22 mouse cellular contexts compared by ENCODE assay signal in genomic region chr11:113525731-113526130, GRCm38 (mm10).
DNase-seq lines count a peak whose midpoint lies in the region; ATAC-seq and TF ChIP-seq lines count a peak whose summit lies in the region.
"Had no signal": no experiment of that assay in that cellular context is flagged by ENCODE, and none has a peak within 500 bp of the region (broad histone marks: within the 10 kb centered on the region; RNA-seq: fewer than 3 reads in every experiment).

No protein-coding gene starts in this region.

- no peak for ATAC-seq in embryonic facial prominence, embryonic 14.5 days (ENCODE audit: low read depth)
- ATAC-seq in kidney, embryonic 15.5 days (replicated peaks; ENCODE audit: low FRiP score): no peak
- ATAC-seq in midbrain, postnatal 0 days (ENCODE audit: low FRiP score): no peak
- ATAC-seq in midbrain, embryonic 16.5 days: no peak
- ATAC-seq: forebrain, embryonic 13.5 days; inflammation-experienced regulatory T-cells, adult 6 months; lung, postnatal 0 days had no signal

- H3K27me3 ChIP-seq in embryonic facial prominence, embryonic 14.5 days (replicated peaks; ENCODE audit: control insufficient read depth, insufficient read depth, low read length): no peaks in the 10 kb centered on the region
- no peaks in the 10 kb centered on the region for H3K27me3 ChIP-seq in embryonic facial prominence, embryonic 10.5 days (replicated peaks; ENCODE audit: low read depth, poor library complexity, severe bottlenecking)
- no peaks in the 10 kb centered on the region for H3K27me3 ChIP-seq in kidney, embryonic 15.5 days
- H3K27me3 ChIP-seq in midbrain, postnatal 0 days (ENCODE audit: insufficient read depth, low read length): no peaks in the 10 kb centered on the region
- H3K27me3 ChIP-seq in midbrain, embryonic 16.5 days (ENCODE audit: control insufficient read depth, insufficient read depth, low read depth, low read length): no peaks in the 10 kb centered on the region
- H3K27me3 ChIP-seq: forebrain, embryonic 13.5 days; midbrain, embryonic 12.5 days; stomach, embryonic 15.5 days had no signal

- no peak overlapping the region for H3K9ac ChIP-seq in embryonic facial prominence, embryonic 14.5 days (ENCODE audit: low read depth, low read length)
- no peak overlapping the region for H3K9ac ChIP-seq in kidney, embryonic 15.5 days
- H3K9ac ChIP-seq in midbrain, postnatal 0 days (replicated peaks; ENCODE audit: low read length, poor library complexity, severe bottlenecking): no peak overlapping the region
- no peak overlapping the region for H3K9ac ChIP-seq in midbrain, embryonic 16.5 days (ENCODE audit: low read depth, low read length)
- H3K9ac ChIP-seq: forebrain, embryonic 13.5 days; liver, embryonic 14.5 days; midbrain, embryonic 12.5 days; stomach, embryonic 15.5 days had no signal

- peak; percentile 42 for DNase-seq in embryonic facial prominence, embryonic 14.5 days (ENCODE audit: low spot score)
- DNase-seq in embryonic facial prominence, embryonic 10.5 days (ENCODE audit: low spot score): no peak
- DNase-seq in kidney, adult 9 months: peak; percentile 41
- DNase-seq in midbrain, postnatal 0 days (ENCODE audit: low spot score): peak; percentile 68
- DNase-seq in gastrocnemius, postnatal 36 days: no peak
- DNase-seq in left cerebral cortex, adult 11 months (ENCODE audit: low spot score): no peak
- DNase-seq: adrenal gland, postnatal 36 days; cerebellum, adult 2 months; gastrocnemius, postnatal 10 days; heart, adult 2 months; heart, postnatal 36 days; layer of hippocampus, postnatal 36 days; thymus, adult 18-20 months; thymus, postnatal 4 days had no signal

- no peak overlapping the region for H3K4me3 ChIP-seq in embryonic facial prominence, embryonic 14.5 days (ENCODE audit: low read depth, low read length)
- H3K4me3 ChIP-seq in embryonic facial prominence, embryonic 10.5 days: no peak overlapping the region
- no peak overlapping the region for H3K4me3 ChIP-seq in kidney, embryonic 15.5 days (replicated peaks)
- H3K4me3 ChIP-seq in midbrain, postnatal 0 days (ENCODE audit: low read depth, low read length): no peak overlapping the region
- H3K4me3 ChIP-seq in midbrain, embryonic 16.5 days (ENCODE audit: low read depth, low read length): no peak overlapping the region
- H3K4me3 ChIP-seq: forebrain, embryonic 13.5 days; heart, adult 2 months; midbrain, embryonic 12.5 days; stomach, embryonic 15.5 days had no signal

- intact Hi-C loops in gastrocnemius, postnatal 36 days (cut with DNase I): no loop called here

- 85% methylated on average over 18 of the region's 18 CpGs for WGBS in embryonic facial prominence, embryonic 14.5 days
- 91% methylated on average over 18 of the region's 18 CpGs for WGBS in embryonic facial prominence, embryonic 10.5 days
- 71% methylated on average over 18 of the region's 18 CpGs for WGBS in kidney, embryonic 15.5 days
- WGBS in midbrain, postnatal 0 days: 85% methylated on average over 18 of the region's 18 CpGs
- whole genome bisulfite sequencing in midbrain, embryonic 16.5 days: 73% methylated on average over 18 of the region's 18 CpGs

- TF ChIP-seq CTCF in midbrain, postnatal 0 days (IDR thresholded peaks at IDR 0.05): no peak

- no peaks in the 10 kb centered on the region for H3K36me3 ChIP-seq in embryonic facial prominence, embryonic 14.5 days (ENCODE audit: control insufficient read depth, insufficient read depth, low read length)
- no peaks in the 10 kb centered on the region for H3K36me3 ChIP-seq in embryonic facial prominence, embryonic 10.5 days (replicated peaks)
- no peaks in the 10 kb centered on the region for H3K36me3 ChIP-seq in kidney, embryonic 15.5 days
- no peaks in the 10 kb centered on the region for H3K36me3 ChIP-seq in midbrain, postnatal 0 days (ENCODE audit: insufficient read depth, low read length)
- H3K36me3 ChIP-seq in midbrain, embryonic 16.5 days (ENCODE audit: control insufficient read depth, insufficient read depth, low read length): no peaks in the 10 kb centered on the region; the same call in 1 of the 2 replicates
- H3K36me3 ChIP-seq: midbrain, embryonic 12.5 days; stomach, embryonic 15.5 days had no signal

- H3K4me1 ChIP-seq in embryonic facial prominence, embryonic 14.5 days (ENCODE audit: control insufficient read depth, insufficient read depth, low read length): no peaks in the 10 kb centered on the region
- peaks cover 5% of the 10 kb centered on the region for H3K4me1 ChIP-seq in embryonic facial prominence, embryonic 10.5 days
- no peaks in the 10 kb centered on the region; the same call in 1 of the 2 replicates for H3K4me1 ChIP-seq in kidney, embryonic 15.5 days
- 0 out of 2 replicates have a peak, but pooled peaks cover 5% of the 10 kb centered on the region for H3K4me1 ChIP-seq in midbrain, postnatal 0 days (ENCODE audit: insufficient read depth, low read length)
- H3K4me1 ChIP-seq in midbrain, embryonic 16.5 days (ENCODE audit: control insufficient read depth, insufficient read depth, low read length): peaks cover 13% of the 10 kb centered on the region

- no peak overlapping the region for H3K27ac ChIP-seq in embryonic facial prominence, embryonic 14.5 days (replicated peaks; ENCODE audit: low read depth, low read length)
- no peak overlapping the region for H3K27ac ChIP-seq in embryonic facial prominence, embryonic 10.5 days (replicated peaks)
- H3K27ac ChIP-seq in kidney, embryonic 15.5 days: no peak overlapping the region
- H3K27ac ChIP-seq in midbrain, postnatal 0 days (ENCODE audit: low read depth, low read length): no peak overlapping the region
- no peak overlapping the region for H3K27ac ChIP-seq in midbrain, embryonic 16.5 days (ENCODE audit: low read length)
- H3K27ac ChIP-seq: forebrain, embryonic 13.5 days; heart, adult 2 months; liver, embryonic 14.5 days; midbrain, embryonic 12.5 days; stomach, embryonic 15.5 days had no signal

- H3K4me2 ChIP-seq in embryonic facial prominence, embryonic 14.5 days (ENCODE audit: low read depth, low read length): no peak overlapping the region
- H3K4me2 ChIP-seq in kidney, embryonic 15.5 days: no peak overlapping the region
- no peak overlapping the region for H3K4me2 ChIP-seq in midbrain, postnatal 0 days (ENCODE audit: low read depth, low read length, poor library complexity, severe bottlenecking)
- no peak overlapping the region for H3K4me2 ChIP-seq in midbrain, embryonic 16.5 days (ENCODE audit: low read length)
- H3K4me2 ChIP-seq: forebrain, embryonic 13.5 days; midbrain, embryonic 12.5 days; stomach, embryonic 15.5 days had no signal

- peaks cover 2% of the 10 kb centered on the region; the same call in 1 of the 2 replicates for H3K9me3 ChIP-seq in embryonic facial prominence, embryonic 14.5 days (ENCODE audit: control insufficient read depth, low read length)
- H3K9me3 ChIP-seq in embryonic facial prominence, embryonic 10.5 days: no peaks in the 10 kb centered on the region
- H3K9me3 ChIP-seq in kidney, embryonic 15.5 days (replicated peaks): no peaks in the 10 kb centered on the region
- H3K9me3 ChIP-seq in midbrain, postnatal 0 days (ENCODE audit: low read length): no peaks in the 10 kb centered on the region
- 0 out of 2 replicates have a peak, but pooled peaks cover 2% of the 10 kb centered on the region for H3K9me3 ChIP-seq in midbrain, embryonic 16.5 days (replicated peaks; ENCODE audit: control insufficient read depth, low read length, poor library complexity, severe bottlenecking)
- H3K9me3 ChIP-seq: forebrain, embryonic 13.5 days; midbrain, embryonic 12.5 days; stomach, embryonic 15.5 days had no signal

Comparison
In these comparisons a context has a peak if more than half of its experiments do, and no peak if none do; other contexts are left out.
1. DNase-seq: peak in embryonic facial prominence, embryonic 14.5 days (single experiment), kidney, adult 9 months (single experiment) and midbrain, postnatal 0 days (single experiment); none in embryonic facial prominence, embryonic 10.5 days (single experiment), gastrocnemius, postnatal 36 days (0 of 2) and left cerebral cortex, adult 11 months (single experiment).